Mouse (Mus musculus) embryo, embryonic 10 days (tissue): ENCODE data around the gene Srm.

Experiments used
- DNase-seq: peaks from one replicate; pipeline ENCODE4 v3.0.0-alpha.2; 2015; ENCODE audit warnings: low spot score

Srm gene

GRCm38 (mm10) chr4:148602357-148603120 is 11.2 kb downstream of the Srm start, which contains the start of gene Masp2:
Gene Masp2 (plus strand): TSS chr4:148602554.
- no peak for DNase-seq

DNA sequence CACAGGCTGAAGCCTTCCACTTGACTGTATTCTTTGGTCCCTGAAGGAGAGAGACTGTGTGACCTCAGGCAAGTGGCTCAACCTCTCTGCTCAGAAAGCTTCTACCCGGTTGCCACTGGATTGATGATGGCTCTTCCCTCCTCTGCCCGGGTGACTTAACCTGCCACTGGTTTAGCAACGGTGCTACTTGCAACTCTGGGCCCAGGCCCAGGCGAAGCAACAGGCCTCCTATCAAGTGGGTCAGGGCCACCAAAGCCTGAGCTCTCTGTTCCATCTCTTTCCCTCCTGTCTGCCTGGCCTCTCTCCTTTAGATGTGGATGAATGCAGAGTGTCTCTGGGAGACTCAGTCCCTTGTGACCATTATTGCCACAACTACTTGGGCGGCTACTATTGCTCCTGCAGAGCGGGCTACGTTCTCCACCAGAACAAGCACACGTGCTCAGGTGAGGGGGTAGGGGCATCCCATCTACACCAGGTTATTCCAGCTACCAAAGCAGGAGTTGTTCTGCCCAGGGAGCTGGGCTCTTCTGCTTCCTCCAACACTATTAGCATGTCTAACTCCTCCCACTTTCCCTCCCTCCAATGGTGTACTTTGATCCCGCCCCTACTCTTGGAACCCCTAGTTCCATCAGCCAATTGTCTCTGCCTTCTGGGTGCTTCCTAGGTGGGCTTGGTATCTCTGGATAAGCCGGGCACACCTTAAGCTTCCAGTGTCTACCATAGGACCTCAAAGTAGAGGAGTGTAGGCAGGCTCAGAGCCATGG is 12.3 kb downstream of the Srm start:
- no peak for DNase-seq

- DNase-seq = no peak
Observed at GRCm38 (mm10) chr4:148604141-148604540, 12.8 kb downstream of the Srm start.

- DNase-seq = peak; percentile 79
Observed at GRCm38 (mm10) chr4:148604541-148605165, 13.3 kb downstream of the Srm start.

DNA sequence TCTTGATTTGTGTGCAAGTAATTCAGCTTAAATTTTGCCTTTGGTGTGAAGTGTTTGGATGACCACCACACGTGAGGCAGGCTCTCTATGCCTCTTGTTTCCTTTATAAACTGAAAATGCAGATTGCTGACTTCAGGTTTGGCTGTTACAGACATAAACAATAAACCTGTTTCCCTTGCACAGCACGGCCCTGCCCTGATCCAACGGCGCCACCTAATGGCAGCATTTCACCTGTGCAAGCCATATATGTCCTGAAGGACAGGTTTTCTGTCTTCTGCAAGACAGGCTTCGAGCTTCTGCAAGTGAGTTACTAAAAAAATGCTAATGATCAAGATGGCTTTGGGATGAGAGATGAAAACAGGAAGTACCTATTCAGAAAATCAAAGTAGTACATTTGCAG is 16.5 kb downstream of the Srm start:
- peak; percentile 85 for DNase-seq

GRCm38 (mm10) chr4:148609805-148610204 is 18.5 kb downstream of the Srm start:
- DNase-seq = no peak

- no peak for DNase-seq
Observed at GRCm38 (mm10) chr4:148610631-148611364, 19.5 kb downstream of the Srm start.

- peak; percentile 3 for DNase-seq
Observed at GRCm38 (mm10) chr4:148612557-148612956, 21.3 kb downstream of the Srm start.

GRCm38 (mm10) chr4:148613738-148614137 is 22.4 kb downstream of the Srm start:
- no peak for DNase-seq

GRCm38 (mm10) chr4:148619805-148620204 is 28.5 kb downstream of the Srm start:
- no peak for DNase-seq

GRCm38 (mm10) chr4:148620718-148621117 is 29.4 kb downstream of the Srm start:
- DNase-seq = no peak

DNA sequence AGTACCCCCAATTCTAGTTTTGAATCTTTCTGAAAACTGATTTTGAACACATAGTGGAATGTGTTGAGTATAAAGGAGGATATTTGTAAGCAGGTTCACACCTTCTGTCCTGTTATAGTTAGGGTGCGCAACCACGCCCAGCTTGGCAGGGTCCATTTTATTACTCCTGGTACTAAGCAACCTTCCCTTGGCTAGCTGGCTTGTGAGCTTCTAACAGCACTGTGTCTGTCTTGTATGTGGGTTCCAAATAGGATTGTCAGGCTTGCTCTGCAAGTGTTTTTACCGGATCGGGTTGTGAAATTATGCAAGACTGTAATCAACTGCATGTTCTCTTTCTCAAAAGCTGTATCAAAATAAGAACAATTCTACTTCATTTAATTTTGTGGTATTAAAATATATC is 31.2 kb downstream of the Srm start:
- no peak for DNase-seq

- DNase-seq = no peak
Observed at GRCm38 (mm10) chr4:148623609-148624008, 32.3 kb downstream of the Srm start.

DNA sequence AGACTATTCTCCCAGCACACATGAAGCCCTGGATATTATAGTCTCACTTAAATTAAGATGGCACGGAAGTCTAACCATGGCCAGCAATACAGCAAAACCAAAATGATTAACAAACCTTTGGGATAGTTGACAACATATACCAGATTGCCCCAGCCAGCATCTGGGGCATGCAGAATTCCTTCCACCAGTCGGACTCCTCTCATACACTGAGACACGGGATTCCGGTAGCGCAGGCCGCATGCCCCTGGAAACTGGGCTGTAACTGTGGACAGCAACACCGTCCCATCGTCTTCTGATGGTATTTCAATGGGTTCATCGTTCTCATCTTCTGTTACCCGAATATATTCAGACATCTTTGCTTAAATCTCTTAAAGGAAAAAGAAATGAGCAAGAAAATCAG is 33.7 kb downstream of the Srm start:
- DNase-seq = no peak

GRCm38 (mm10) chr4:148625756-148626622 is 34.7 kb downstream of the Srm start:
- DNase-seq = peak; percentile 70

GRCm38 (mm10) chr4:148626623-148627185 is 35.4 kb downstream of the Srm start, which contains the start of gene Tardbp:
Gene Tardbp (minus strand): TSS chr4:148627019.
- DNase-seq = peak; percentile 96

- no peak for DNase-seq
Observed at GRCm38 (mm10) chr4:148627246-148627645, 35.9 kb downstream of the Srm start.

DNA sequence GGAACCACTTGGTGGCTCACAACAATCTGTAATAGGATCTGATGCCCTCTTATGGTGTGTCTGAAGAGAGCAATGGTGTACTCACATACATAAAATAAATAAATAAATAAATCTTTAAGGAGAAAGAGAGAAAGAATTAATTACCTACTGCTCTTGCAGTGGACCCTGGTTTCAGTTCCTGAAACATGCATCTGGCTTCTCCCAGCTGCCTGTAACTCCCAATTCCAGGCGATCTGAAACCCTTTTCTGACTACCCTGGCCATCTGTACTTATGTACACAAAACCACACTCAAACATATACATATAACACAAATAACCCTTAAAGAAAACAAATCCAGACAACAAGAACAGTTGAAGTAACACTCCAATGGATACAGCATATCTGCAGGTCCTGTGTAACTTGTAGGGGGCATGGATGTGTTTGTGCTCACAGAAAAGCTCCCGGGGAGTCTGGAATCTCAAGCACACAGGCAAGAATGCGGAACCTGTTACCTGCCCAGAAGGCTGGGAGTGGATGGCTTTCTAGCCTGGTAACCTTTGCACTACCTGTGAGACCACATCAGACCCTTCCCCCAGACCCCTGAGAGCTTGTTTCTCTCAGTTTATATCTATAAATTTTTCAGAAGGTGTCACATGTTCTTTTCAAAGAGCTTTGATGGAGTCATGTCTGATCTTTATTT is 40.9 kb downstream of the Srm start:
- no peak for DNase-seq

- no peak for DNase-seq
Observed at GRCm38 (mm10) chr4:148633395-148634061, 42.2 kb downstream of the Srm start.

GRCm38 (mm10) chr4:148635309-148635708 is 44.0 kb downstream of the Srm start:
- no peak for DNase-seq
